Mouse (Mus musculus) lung, adult 2 months (tissue): ENCODE data around the gene Calm2. TPM values are rescaled to one million over a fixed set of nuclear protein-coding genes. Genes with fewer than 3 reads are reported as not detected.
A peak's percentile ranks its signal among the peaks of the same experiment; 100 is the strongest.

Experiments
- DNase-seq: peaks from one replicate; pipeline ENCODE4 v3.0.0; 2022
- H3K4me1 ChIP-seq: fragments of 200-500 bp; 2 replicates; pipeline ENCODE4 v1.6.1; 2011; ENCODE audit warnings: low read length; ENCODE audit not compliant: control insufficient read depth, insufficient read depth
- H3K4me3 ChIP-seq: fragments of 200-500 bp; replicated peaks from 2 replicates; pipeline ENCODE3; 2011; ENCODE audit warnings: low read depth, mild to moderate bottlenecking, control low read depth, low read length; ENCODE audit errors: extremely low read depth
- CTCF ChIP-seq: fragments of 200-500 bp; IDR thresholded peaks from 2 replicates; pipeline ENCODE4 v1.5.1; 2011; ENCODE audit warnings: mild to moderate bottlenecking, low read length, control low read depth; ENCODE audit not compliant: insufficient read depth
- POLR2A ChIP-seq: fragments of 200-500 bp; IDR thresholded peaks from 2 replicates; pipeline ENCODE4 v1.6.1; 2011; ENCODE audit warnings: low read depth, mild to moderate bottlenecking, control low read depth, low read length, borderline replicate concordance; ENCODE audit errors: extremely low read depth
- WGBS: fragments of 180-500 bp; shearing (Covaris S2); methylation state at CpG from one replicate; pipeline ENCODE4 v1.1.7; 2018; 5-methylcytosine and 5-hydroxymethylcytosine counted together
- polyA plus RNA-seq: library from polyadenylated mRNA; depleted of rRNA; stranded (reverse); fragments of >200 nt; gene quantifications from 2 replicates; pipeline ENCODE4 v1.2.3, GENCODE M21; 2012; rRNA removed

The Calm2 gene
- polyA plus RNA-seq: 38.8 and 85.2 TPM in 2 replicates

- Histone ChIP-seq H3K4me3 (peak within 1 kb of the TSS; percentile 82), H3K4me1 (peaks cover 8% of the 10 kb centered on the region)
- DNase-seq: peak; percentile 99
- under 1% methylated on average over 69 of the region's 69 CpGs for WGBS
- TF ChIP-seq CTCF (no peak), POLR2A (peak; percentile 100)
Observed at GRCm38 (mm10) chr17:87446767-87447611, at the start of gene Calm2. Gene Calm2, minus strand, starts transcription at chr17:87446935.

DNA sequence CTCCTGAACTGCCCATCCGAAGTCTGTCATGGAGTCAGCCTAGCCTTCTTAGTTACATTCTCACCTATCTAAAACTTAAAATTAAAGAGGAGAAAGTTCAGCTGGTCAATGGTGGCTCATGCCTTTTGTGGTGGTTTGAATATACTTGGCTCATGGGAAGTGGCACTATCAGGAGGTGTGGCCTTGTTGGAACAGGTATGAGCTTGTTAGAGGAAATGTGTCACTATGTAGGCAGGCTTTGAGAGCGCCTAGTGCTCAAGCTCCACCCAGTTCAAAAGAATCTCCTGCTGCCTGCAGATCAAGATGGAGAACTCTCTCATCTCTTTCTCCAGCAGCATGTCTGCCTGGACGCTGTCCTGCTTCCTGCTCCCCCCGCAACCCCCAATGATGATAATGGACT lies 48.8 kb upstream of the Calm2 start:
- no peak for TF ChIP-seq CTCF
- no peak for TF ChIP-seq POLR2A
- 91% methylated on average over 4 of the region's 4 CpGs for WGBS
- Histone ChIP-seq H3K4me3 (no peak overlapping the region), H3K4me1 (no peaks in the 10 kb centered on the region)
- DNase-seq: no peak

DNA sequence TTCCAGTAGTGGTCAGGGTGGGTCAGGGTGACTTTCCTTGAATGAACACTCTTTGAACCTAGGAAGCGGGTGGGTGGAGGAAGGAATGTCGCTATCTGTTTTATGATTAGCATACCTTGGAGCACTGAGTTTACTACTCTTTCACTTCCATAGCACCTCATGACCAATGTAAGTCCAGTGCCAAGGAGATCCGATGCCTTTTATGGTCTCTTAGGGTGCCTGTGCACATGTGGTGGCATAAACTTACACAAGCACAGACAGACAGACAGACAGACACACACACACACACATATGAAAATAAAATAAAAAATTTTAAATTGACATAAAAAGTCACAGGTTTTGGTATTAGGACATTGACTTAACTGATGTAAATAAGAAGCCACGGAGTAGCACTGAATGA lies 47.6 kb upstream of the Calm2 start:
- TF ChIP-seq CTCF: no peak
- no peak for TF ChIP-seq POLR2A
- no peak for DNase-seq
- 95% methylated on average over 4 of the region's 4 CpGs for WGBS
- Histone ChIP-seq H3K4me1 (no peaks in the 10 kb centered on the region), H3K4me3 (no peak overlapping the region)

GRCm38 (mm10) chr17:87492286-87492685 lies 45.6 kb upstream of the Calm2 start:
- no peak overlapping the region for H3K4me3 ChIP-seq
- 78% methylated on average over 4 of the region's 4 CpGs for WGBS
- no peaks in the 10 kb centered on the region for H3K4me1 ChIP-seq
- no peak for DNase-seq
- TF ChIP-seq POLR2A: no peak
- TF ChIP-seq CTCF: no peak

- peak; percentile 31 for DNase-seq
- TF ChIP-seq CTCF (no peak), POLR2A (no peak)
- Histone ChIP-seq H3K4me3 (no peak overlapping the region), H3K4me1 (no peaks in the 10 kb centered on the region)
- 39% methylated on average over 6 of the region's 6 CpGs for WGBS
Observed at GRCm38 (mm10) chr17:87490295-87490694, 43.6 kb upstream of the Calm2 start.

DNA sequence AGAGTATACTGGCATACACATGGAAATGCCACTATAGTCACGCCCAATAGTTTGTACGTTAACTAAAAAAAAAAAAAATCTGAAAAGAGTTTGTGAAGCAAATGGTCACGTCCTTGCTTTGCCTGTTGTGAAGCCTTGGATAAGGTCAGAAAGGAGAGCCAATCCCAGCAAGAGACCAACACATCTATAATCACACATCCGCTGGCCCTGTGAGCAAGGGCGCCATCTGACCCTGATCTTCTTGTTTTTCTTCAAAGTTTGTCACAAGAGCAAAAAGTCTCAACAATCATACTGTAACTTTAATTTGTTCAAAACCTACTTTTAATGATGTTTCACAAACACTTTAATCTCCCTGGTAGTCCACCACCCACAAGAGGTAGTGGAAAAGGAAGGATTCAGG lies 39.0 kb upstream of the Calm2 start:
- Histone ChIP-seq H3K4me3 (no peak overlapping the region), H3K4me1 (peaks cover 2% of the 10 kb centered on the region; the same call in 1 of the 2 replicates)
- TF ChIP-seq POLR2A (no peak), CTCF (no peak)
- DNase-seq: no peak
- 92% methylated on average over 5 of the region's 5 CpGs for WGBS

GRCm38 (mm10) chr17:87482867-87483266 lies 36.1 kb upstream of the Calm2 start:
- H3K4me1 ChIP-seq: peaks cover 5% of the 10 kb centered on the region; the same call in 1 of the 2 replicates
- 52% methylated on average over 3 of the region's 3 CpGs for WGBS
- H3K4me3 ChIP-seq: no peak overlapping the region
- no peak for DNase-seq
- TF ChIP-seq POLR2A: no peak

- peaks cover 12% of the 10 kb centered on the region for H3K4me1 ChIP-seq
- WGBS: 54% methylated on average over 9 of the region's 9 CpGs
- TF ChIP-seq CTCF (no peak), POLR2A (no peak)
Observed at GRCm38 (mm10) chr17:87478569-87478968, 31.8 kb upstream of the Calm2 start.

GRCm38 (mm10) chr17:87477611-87478010 lies 30.9 kb upstream of the Calm2 start:
- Histone ChIP-seq H3K4me1 (peaks cover 11% of the 10 kb centered on the region), H3K4me3 (no peak overlapping the region)
- DNase-seq: no peak
- WGBS: 65% methylated on average over 16 of the region's 16 CpGs
- no peak for TF ChIP-seq CTCF

More at GRCm38 (mm10) chr17:87478569-87478968, 31.8 kb upstream of the Calm2 start:
- no peak for DNase-seq
- no peak overlapping the region for H3K4me3 ChIP-seq

GRCm38 (mm10) chr17:87475356-87475755 lies 28.6 kb upstream of the Calm2 start:
- Histone ChIP-seq H3K4me3 (no peak overlapping the region), H3K4me1 (peaks cover 11% of the 10 kb centered on the region)
- TF ChIP-seq CTCF (no peak), POLR2A (no peak)
- DNase-seq: no peak
- 50% methylated on average over 8 of the region's 8 CpGs for whole genome bisulfite sequencing
